Mouse (Mus musculus) ovary, postnatal 10 days (tissue): ENCODE data around the gene Pilra.

ENCODE experiments used
- DNase-seq: peaks from one replicate; pipeline ENCODE4 v3.0.0; 2022; ENCODE audit warnings: low spot score

Gene Pilra

DNA sequence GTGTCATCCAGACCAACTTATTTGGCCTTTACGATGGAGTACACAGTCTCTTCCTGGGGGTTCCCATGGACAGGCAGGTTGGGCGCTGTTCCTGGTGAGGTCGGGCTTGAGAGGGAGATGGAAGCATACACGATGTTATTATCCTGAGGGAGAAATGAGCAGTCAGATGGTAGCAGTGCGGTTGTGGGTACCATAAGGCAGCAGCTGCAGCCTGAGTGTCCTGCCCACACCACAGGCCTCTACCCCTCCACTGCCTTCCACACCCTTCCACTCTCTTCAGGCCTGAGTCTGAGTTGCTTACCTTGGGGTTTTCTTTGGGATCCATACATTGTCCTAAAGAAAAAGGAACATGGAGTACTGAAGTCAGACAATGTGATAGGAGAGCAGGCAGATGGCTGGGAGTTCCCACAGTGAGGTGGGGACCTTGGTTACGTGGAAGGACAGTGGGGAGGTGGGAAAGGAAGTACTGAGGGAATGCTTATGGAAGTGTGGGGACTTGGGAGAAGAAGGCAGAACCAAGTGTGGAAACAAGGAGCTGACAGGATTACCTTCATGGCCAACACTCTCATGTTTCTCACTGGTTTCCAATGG, 12.5 kb downstream of the Pilra start:
- no peak for DNase-seq

DNA sequence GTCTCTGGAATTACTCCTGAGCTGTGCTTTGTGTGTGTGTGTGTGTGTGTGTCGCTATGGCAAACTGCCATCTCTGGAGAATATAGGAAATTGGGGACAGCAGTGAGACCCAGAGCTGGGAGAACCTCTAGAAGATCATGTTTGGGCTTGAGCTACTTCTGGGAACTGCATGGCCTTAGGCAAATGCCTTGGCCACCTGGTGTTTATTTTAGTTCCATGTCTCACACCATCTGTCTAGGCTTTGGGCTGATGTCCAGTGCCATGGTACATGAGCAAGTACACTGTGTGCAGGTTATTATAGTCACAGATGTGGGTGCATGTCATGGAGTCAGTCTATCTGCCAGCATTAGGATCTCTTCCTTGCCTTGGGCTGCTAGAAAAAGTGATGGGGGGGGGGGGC, 13.5 kb downstream of the Pilra start:
- DNase-seq: no peak

DNA sequence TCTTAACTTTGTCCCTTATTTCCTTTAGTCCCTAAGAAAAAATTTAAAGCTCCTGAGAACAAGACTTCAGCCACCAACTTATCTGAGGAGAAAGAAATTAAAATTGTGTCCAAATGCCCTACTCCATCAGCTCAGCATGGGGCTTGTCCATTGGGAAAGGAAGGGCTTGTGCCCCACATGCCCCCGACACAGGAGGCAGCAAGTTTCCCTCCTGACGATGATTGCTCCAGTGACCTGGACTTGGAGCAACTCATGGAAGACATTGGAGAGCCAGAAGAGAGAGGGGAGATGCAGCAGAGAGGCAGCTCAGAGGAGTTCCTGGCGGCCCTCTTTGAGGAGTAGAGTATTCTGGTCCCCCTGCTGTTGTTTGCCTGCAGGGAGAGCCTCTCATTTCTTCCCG, 14.0 kb downstream of the Pilra start:
- no peak for DNase-seq

DNA sequence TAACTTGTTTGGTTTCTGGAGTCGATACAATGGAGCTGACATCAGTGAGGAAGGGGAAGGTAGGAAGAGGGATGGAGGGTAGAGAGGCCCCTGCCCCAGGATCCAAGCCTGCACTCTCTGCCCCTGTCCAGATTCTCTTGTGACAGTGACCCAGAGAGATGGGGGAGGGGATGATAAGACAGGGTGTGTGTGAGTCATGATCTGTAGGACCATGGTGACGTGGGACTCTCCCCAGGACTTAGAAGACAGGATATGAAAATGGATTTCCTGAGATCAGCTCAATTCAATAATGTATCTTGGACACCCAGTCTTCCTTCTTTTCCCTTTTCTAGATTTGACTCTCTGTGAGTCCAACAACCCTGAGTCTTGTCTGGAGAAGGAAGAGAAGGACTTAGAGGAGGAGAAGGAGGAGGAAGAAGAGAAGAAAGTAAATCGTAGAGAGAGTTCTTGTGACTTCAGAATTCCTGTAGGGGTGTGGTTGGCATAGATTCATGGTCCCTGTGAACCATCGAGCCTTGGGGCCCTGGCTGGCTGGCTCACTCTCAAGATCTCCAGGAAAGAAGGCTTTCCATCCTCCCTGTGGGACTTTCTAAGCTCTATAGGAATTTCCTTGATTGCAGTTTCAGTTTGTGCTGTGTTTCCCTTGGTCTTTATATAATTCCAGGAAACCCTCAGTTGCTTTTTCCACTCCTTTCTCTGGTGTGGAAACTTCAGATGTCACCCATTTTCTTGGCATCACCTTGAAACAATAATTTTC, 18.4 kb downstream of the Pilra start:
- DNase-seq: no peak

DNA sequence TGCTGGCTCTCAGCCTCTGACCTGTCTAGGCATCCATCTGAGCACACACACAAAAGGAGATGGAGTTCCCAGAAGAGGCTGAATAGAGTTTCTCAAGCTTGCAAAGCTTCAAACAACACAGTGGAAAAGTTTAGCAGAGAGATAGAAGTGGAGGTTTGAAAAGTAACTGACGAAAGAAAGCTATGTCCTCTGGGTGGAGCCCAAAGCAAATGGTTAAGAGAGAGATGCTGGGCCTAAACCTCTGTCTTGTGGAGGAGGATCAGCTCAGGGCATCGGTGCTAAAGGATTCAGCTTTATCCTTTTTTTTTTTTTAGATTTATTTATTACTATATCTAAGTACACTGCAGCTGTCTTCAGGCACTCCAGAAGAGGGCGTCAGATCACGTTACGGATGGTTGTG, 27.8 kb downstream of the Pilra start:
- DNase-seq: no peak

DNA sequence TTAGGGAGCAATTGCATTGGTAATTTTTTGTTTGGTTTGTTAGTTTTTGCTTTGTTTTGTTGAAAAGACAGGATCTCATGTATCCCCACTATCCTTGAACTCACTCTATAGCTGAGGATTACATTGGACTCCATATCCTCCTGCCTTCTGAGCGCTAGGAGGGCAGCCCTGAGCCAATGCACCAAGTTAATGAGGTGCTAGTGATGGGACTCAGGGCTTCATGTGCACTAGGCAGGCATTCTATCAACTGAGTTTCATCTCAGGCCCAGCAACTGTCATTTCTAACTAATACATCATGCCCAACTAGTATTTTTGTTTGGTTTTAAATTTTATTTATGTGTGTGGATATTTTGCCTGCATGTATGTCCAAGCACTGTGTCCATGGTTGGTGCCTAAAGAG, 29.9 kb downstream of the Pilra start:
- DNase-seq: no peak

DNA sequence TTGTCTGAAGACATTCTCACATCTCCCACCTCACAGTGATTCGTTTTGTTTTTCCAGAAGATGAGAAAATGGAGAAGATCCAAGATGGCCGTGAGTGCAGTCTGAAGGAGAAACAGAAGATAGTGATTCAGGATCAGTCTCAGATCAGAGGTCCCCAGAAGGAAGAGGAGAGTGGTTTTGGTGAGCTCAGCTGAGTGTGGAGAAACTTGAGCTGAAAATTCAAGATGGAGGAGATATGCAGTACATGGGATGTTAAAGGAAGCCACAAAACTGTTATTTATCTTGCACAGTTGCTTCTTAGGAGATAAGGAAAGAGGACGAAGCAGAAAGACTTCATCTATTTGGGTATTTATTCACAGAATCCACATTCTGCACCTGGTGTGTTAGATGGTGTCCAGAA, 35.2 kb downstream of the Pilra start:
- DNase-seq: no peak

DNA sequence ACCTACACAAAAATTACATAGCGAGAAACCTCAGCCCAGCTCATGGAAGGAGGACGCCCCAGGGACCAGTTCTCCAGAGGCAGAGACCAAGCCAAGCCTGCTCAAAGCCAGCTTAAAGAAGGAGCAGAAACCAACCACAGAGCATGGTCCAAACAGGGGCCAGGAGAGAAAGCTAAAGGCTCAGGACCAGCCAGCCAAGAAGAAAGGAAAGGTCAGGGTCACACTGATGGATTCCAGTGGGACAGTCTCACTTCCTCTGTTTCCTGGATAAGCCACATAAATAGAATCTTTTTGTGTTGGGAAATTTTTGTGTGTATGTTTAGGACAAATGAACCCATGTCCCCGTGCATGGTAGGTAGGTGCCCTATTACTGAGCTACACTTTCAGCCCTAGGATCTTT, 39.5 kb downstream of the Pilra start:
- DNase-seq: no peak

DNA sequence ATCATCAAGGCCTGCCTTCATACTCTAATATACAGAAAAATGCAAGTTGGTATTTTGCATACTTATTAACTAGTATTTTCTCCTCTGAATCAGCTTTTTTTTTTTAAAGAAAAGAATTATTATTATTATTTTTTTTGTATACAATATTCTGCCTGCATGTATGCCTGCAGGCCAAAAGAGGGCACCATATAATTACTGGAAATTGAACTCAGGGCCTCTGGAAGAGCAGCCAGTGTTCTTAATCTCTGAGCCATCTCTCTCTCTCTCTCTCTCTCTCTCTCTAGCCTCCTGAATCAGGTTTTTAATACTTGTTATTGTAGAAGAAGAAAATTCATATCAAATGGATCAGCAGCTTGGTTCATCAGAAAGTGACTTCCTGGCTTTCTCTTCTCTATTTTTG, 44.5 kb downstream of the Pilra start:
- DNase-seq: no peak

DNA sequence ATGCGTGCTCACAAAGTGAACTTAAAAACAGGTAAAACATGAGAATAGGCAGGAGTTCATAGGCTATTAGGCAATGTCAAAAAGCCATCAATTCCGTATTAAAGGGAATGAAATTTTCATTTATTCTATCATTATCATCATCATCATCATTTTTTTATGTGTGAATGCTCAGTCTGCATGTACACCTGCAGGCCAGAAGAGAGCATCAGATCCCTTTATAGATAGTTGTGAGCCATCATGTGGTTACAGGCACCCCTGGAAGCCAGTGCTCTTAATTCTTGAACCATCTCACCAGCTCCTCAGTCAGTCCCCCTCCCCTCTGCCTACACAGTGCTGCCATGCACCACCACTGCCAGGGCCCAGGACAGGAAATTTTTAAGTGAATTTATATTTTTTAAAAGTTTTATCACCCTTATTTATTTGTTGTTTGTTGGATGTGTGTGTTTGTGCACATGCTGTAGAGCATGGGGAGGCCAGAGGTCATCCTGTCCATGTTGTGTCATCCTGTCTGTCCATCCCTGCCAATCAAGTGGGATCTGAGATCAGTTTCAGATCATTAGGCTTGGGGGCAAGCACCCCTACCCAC, 47.0 kb downstream of the Pilra start:
- DNase-seq: no peak

DNA sequence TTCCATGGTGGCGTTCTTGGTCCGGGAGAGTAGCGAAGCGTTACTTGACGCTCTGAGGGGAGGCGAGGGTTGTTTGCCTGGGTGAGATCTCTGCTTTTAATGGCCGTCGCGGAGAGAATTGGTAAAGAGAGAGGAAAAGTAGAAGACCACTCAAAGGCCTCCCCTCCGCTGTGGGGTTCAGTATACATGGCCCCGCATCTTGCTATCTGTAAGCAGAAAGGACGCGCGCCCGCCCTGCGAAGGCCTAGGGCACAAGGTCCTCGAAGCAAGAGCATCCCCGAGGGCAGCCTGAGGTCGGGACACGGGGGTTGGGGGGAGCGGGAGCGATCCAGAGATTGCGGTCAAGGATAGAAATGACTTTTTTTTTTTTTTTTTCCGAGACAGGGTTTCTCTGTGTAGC, 47.9 kb downstream of the Pilra start:
- DNase-seq: no peak

DNA sequence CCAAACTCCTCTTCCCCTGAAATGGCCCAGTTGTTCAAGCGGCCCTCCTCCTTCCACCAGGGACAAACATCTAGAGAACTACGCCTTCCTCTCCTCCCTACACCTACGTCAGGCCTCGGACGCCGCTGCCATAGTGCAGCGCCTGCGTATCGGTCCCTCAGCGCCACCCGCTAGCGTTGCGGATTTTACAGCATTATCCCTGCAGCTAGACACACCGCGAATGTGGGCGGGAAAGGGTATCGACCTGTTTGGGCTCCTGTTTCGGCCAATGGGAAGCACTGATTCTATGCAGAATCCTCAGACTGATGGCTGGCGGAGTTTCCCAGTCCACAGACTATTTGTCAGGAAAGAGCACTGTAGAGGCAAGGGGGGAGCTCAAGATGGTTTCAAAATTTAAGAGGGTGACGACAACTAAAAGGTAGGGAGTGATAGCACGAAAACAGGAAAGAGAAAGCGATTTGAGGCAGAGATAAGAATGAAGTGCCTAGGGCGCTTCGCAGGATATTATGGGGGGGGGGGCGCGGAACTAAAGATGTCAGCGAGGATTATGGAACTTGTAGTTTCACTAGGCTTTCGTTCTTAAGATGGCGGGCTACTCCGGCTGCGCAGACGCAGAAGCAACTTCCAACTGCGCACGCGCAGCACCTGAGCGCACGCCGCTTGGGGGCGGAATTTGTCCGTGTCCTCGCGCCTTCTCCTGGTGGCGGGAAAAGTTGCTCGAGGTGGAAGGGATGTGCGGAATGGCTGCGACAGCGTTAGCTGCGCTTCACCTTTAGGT, 48.7 kb downstream of the Pilra start, which contains the start of the genes Mepce and Zcwpw1:
Mepce (minus strand) TSS at position 505 of the 778 bp plus-strand sequence.
Zcwpw1 (plus strand) TSS at position 648 of the 778 bp plus-strand sequence.
- DNase-seq: peak; percentile 92

DNA sequence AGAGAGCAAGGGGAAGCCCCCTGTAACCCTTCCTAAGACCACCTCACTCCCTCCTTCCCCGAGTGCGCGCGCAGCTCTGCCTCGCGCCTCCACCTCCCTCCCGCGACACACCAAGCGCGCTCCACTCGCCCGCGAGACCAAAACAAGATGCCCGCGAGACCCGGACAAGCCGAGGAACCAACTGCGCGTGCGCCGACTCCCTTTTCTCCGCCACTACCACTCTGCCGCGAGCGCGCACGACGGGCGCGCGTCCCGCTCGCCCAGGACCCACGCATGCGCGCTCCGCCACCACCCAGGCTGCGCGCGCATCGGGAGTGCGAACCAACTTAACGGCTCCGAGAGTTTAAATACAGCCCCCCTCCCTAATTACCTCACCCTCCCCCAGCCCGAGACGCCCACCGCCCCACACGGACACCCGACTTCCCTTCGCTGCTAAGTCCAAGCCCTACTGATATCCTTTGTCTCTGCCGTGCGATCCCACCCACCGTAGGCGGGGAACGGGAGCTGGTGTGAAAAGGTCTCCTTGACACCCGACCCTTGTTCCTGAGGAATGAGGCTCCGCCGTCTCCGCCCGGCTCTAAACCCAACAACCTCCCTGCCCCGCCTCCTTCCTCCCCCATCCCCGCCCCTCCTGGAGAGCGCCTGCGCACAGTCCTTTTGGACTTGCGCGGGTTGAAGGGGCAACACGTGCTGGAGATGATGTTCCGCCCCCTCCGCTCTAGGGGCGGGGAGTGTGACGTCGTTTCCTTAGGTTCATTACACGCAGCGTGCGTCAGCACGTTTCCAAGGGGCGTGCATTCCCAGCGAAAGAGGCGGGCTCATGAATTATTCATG, 49.8 kb downstream of the Pilra start:
- DNase-seq: peak; percentile 96

DNA sequence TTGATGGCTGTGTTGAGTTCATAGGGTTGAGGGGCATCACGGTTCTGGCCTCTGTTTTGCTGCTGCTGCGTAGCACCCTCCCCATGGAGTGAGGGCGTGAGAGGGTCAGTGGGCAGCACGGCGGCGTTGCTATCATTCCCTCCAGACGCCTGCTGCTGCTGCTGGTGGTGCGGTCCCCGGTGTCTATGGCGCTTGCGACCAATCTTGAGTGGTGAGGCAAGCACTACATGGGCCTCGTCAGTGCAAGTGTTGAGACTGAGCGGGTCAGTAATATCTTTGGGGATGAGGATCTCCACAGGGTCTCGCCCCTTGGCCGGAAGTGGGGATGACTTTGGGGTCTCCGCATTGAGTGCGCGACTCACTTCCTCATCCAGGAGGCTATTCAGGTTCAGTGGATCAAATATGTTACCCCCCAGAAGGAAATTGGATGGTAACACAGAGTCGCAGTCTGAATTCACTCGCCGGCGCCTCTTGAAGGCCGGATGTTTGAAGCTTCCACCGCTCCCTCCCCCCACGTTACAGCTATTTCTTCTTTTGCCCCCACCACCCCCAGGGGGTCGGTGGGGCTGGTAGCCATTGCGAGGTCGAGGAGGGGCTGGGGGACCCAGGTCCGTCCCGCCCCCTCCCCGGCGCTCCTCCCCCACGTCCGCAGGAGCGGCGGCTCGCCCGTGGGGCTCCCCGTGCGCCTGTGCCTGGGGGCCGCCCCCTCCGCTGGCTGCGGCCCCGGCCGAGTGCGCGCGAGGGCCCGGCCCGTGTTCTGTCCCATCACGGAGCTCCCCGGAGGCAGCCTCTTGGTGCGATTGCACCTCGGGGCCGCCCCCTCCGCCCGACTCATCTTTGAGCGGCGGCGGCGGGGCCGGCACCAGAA, 50.7 kb downstream of the Pilra start:
- DNase-seq: peak; percentile 15

DNA sequence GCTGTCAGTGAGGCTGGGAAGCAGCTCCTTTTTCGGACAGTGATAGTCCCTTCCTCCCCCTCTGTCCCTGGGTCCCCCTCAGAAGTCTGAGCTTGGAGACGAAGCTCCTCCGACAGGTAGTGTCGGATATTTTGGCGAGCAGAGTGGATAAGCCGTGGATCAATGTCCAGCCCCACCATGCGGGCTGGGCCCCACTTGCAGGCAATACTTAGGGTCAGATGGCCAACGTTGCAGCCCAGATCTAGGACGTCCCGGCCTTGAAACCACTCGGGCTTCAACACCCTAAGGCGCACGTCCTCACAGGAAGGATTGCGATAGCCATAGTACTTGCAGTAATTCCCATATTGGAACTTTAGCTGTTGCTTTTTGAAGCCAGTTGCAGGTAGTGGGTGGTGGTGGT, 51.5 kb downstream of the Pilra start:
- no peak for DNase-seq

DNA sequence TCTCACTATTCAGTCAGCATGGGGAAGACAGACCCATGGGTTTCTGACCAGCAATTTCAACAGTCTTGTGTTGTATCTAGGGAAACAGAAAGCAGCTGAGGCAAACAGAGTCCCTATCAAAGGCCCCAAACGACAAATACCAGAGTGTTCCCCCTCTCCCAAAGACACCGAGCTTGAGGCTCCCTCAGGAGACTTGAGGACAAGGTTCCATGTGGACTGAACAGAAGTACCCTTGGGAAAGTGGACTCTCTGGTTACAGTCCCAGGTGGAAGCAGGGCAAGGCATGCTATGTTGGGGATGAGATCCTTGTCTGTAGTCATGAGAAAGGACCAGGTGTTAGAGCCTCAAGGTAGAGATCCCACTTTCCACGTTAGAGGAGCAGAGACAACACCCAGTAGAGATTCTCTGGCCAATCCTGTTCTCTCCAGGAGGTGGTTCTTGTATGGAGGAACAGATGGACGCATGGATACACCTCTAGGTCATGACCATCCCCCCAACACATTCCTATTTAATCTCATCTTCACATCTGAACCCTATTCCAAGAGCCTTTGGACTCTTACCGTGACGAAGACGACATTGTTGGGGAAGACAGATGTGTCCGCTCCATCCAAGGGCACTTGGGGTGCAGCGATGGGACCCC, 52.1 kb downstream of the Pilra start:
- DNase-seq: no peak

DNA sequence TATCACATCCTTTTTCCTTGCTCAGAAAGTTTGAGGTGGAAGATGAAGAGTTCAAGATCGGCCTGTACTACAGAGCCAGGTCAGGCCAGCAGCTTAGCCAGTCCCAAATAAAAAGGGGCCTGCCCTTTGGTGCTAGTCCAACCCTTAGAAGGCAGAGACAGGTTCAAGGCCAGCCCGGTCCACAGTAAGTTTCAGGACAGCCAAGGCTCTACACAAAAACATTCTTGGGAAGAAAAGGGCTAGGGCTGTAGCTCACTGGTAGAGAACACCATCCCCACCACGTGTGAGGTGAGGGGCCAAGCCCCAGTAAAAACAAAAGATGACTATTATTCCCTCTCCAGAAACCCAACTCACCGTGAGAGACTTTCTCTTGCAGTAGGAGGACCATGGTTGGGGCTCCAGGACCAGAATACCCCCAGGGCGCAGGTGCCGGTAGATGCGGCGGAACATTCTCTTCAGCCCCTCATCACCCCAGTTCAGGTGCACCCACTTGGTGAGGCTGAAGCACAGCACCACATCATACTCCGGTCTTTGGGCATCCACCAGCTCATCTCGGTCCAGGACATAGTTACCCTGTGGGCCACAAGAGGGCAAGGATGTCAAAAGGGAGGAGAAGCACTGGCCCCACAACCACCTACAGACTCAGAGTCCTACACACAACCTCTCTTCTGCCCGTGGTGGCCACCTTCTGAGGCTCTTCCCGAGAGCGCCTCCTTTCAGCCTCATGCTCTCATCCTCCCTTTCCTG, 53.1 kb downstream of the Pilra start:
- DNase-seq: no peak

DNA sequence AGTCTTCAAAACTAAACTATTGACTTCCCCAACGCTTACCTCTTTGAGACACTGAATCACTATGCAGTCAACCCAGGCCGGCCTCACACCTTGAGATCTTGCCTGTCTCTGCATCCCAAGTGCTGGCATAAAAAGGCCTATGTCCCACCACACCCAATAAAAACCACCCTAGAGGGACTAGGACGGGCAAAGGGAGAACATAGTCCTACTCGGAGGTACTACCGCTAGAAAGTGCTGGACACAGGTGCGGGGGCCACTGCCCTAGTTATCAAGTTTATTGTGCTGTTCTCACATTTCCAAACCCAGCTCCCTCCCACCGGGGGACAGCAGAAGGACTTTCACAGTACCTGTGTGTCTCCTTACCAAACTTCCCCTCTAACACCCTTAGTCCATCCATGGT, 54.4 kb downstream of the Pilra start:
- no peak for DNase-seq

DNA sequence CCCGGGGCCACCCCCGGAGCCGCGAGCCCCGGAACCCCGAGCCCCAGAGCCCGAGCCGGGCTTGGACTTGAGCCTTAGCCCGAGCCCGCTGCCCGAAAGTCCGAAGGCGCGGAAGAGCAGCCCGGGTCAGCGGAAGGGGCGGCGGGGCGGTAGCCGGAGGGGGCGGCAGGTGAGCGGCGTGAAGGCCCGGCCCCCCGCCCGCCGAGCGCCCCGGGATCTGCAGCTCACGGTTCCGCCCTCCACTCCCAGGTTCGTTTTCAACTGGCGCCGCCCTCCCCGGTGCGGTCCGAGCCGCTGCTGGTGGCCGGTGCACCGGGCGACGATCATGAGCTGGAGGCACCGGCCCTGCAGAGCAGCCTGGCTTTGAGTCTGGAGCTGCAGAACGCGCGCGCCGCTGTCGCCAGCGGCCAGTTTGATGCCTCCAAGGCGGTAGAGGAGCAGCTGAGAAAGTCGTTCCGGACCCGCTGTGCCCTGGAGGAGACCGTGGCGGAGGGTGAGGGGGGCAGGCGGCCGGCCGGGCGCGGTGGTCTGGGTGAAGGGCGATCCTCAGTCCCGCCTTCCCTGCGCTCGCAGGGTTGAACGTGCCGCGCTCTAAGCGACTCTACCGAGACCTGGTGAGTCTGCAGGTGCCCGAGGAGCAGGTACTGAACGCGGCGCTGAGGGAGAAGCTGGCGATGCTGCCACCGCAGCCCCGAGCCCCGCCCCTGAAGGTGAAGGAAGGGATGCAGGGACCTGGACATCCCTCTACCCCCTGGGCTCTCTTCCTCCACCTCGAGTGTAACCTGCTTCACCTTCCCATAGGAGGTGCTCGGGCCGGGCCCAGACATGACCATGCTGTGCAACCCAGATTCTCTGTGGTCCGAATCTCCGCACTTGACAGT, 56.8 kb downstream of the Pilra start:
- no peak for DNase-seq
